Mouse (Mus musculus): ENCODE measurements at regions not wholly inside any gene's neighbourhood (a gene's known extent, or its start where the extent isn't known, plus 50 kb on each side); places are given as distances from the start of the nearest gene placed in this dataset.

GRCm38 (mm10) chr16:95886131-95886530 is 104.6 kb downstream of the Psmg1 start:
- no peak for DNase-seq (ENCODE audit: low spot score in 2 of 2)

- no peak for DNase-seq (ENCODE audit: low spot score in 2 of 2)
Measured at GRCm38 (mm10) chr16:95873297-95873696, 117.5 kb downstream of the Psmg1 start.

DNA sequence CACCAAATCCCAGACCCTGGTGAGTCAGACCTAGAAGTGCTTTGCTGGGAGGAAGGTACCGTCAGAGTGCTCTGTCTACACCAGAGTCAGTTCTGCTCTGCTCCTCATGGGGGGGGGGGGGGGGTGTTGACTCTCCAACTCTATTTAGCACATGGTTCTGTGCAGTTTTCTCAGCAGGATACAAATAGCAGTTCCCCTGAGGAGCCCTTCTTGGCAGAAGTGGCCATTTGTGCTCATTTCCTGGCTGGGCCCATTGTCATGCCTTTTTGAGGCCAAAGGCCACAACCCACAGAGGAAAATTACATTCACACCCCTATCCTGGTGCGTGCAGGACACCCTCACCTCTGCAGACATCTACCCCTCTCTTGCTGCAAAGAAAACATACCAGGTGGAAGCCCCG is 118.3 kb downstream of the Psmg1 start:
- peak in 1 of 2 experiments; percentile 38 for DNase-seq (ENCODE audit: low spot score in 2 of 2)

DNA sequence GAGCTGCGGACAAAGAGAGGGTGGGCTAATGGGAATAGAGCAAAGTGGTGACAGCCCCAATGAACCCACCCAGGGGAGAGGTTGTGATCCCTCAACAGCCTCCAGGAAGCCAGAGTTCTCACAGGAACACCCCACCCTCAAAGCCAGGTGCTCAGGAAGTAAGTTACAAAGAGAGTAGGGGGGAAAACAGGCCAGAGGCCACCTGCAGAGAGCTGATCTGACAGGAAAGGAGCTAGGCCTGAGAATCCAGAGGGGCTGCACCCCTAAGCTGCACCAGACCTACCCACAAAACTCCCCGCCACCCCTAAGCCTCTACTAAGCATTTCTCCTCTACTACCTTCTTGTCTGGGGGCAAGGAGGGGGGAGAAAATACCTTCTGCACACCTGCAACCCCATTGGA is 120.5 kb downstream of the Psmg1 start:
- DNase-seq (ENCODE audit: low spot score in 2 of 2): no peak

- no peak for DNase-seq (ENCODE audit: low spot score in 2 of 2)
Measured at GRCm38 (mm10) chr16:95869501-95869900, 121.3 kb downstream of the Psmg1 start.

DNA sequence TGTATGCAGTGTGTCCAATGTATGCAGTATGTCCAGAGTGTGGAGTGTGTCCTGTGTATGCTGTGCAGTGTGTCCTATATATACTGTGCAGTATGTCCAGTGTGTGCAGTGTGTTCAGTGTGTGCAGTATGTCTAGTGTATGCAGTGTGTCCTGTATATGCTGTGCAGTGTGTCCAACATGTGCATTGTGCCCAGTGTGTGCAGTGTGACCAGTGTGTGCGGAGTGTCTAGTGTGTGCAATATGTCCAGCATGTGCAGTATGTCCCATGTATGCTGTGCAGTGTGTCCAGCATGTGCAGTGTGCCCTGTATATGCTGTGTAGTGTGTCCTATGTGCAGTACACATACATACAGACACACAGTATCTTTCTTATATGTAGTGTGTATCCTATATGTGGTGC is 121.9 kb downstream of the Psmg1 start:
- no peak for DNase-seq (ENCODE audit: low spot score in 2 of 2)

- DNase-seq (ENCODE audit: low spot score in 2 of 2): no peak
Measured at GRCm38 (mm10) chr16:95867516-95867915, 123.2 kb downstream of the Psmg1 start.

GRCm38 (mm10) chr16:95866866-95867420 is 123.8 kb downstream of the Psmg1 start:
- no peak for DNase-seq (ENCODE audit: low spot score in 2 of 2)

- no peak for DNase-seq (ENCODE audit: low spot score in 2 of 2)
Measured at GRCm38 (mm10) chr16:95865603-95866002, 125.2 kb downstream of the Psmg1 start.

DNA sequence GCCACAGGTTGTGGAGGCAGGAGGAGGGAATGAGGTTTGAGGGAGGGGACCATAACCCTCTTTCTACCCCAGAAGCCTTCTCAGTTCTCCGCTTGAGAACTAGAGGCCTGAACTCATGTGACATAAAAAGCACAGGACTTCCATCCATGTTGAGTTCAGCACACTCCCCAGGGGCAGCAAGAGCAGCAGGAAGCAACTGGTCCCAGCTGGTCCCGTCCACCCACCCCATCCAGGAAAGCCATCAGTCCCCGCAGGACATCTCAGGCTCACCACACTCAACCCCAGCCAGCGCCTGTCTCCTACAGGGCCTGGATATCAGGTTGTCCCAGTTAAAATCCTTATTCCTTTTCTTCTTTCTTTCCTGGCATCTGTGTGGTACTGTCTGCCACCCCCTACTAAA is 126.1 kb downstream of the Psmg1 start:
- DNase-seq (ENCODE audit: low spot score in 2 of 2): no peak

GRCm38 (mm10) chr16:95864106-95864505 is 126.7 kb downstream of the Psmg1 start:
- DNase-seq (ENCODE audit: low spot score in 2 of 2): no peak

DNA sequence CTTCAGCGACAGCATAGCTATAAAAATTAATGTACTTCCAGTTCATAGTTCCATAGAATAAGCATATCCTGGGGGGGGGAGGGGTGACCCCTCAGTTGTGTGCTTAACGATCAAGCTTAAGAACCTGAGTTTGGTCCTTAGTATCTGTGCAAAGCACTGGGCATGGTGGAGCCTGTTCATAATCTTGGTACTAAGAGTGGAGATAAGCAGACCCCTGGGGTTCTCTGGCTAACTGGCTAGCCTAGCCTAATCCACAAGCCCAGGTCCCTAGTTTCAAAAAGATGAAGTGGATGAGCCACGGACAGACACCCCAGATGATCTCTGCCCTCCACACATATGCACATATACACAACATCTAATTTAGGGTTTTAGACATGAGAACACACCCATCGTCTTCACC is 127.2 kb downstream of the Psmg1 start:
- DNase-seq (ENCODE audit: low spot score in 2 of 2): no peak

DNA sequence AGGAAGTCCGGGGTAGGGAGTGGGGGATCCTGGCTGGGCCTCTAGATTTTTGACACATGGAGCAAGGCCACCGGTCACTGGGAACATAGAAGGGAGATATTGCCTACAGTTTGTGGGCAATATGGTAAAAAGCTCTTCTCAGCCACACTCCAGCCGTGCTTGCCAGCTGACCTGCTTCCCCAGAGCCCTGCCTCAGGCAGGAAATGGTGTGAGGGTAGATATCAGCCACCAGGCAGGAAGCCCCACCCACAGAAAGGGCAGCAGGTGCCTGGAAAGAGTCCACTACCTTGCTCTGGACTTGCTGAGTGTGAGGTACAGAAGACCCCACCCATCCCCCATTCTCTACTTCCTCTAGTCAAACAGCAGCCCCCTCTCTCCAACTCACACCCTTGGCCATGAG is 128.1 kb downstream of the Psmg1 start:
- DNase-seq (ENCODE audit: low spot score in 2 of 2): no peak

GRCm38 (mm10) chr16:95861231-95861690 is 129.5 kb downstream of the Psmg1 start:
- DNase-seq (ENCODE audit: low spot score in 2 of 2): peak in 1 of 2 experiments; percentile 53

DNA sequence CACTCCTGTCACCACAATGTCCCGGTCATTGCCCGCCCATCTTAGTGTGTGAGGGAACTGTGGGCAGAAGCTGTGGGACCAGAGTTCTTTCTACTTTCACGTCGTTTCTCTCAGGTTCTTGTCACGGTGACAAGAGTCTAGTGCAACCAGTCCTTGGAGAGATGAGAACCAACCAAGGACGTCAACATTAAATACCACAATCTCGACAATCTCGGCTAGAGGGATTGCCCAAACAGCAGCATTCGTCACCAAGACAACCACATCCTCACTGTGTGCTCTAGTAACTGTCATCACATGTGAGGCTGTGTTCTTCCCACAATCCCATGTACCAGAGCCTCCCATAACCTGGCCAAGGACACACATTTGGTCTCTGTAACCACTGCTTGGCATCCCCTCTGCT is 129.9 kb downstream of the Psmg1 start:
- DNase-seq (ENCODE audit: low spot score in 2 of 2): no peak

DNA sequence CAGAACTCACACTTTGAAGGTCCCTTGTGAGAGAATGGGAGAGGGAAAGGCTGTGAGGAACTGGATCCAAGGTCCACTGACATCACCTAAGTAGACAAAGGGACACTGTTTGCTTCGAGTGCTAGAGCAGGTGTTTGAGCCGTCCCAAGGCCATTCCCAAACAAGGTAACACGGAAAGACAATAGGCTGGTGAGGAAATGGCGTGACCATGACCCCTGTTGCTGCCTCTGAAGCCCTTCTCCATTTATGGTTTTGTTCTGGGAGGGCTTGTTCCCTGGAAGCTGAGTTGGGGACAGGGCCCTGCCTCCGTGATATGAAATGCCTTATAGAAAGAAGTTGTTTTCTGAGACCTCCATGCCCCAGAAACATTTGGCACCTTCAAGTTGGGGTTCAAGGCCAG is 130.6 kb downstream of the Psmg1 start:
- DNase-seq (ENCODE audit: low spot score in 2 of 2): no peak

- no peak for DNase-seq (ENCODE audit: low spot score in 2 of 2)
Measured at GRCm38 (mm10) chr16:95857403-95857802, 133.4 kb downstream of the Psmg1 start.

- peak; percentile 32 to 63 for DNase-seq (ENCODE audit: low spot score in 2 of 2)
Measured at GRCm38 (mm10) chr16:95855230-95855629, 135.5 kb downstream of the Psmg1 start.

- no peak for DNase-seq (ENCODE audit: low spot score in 2 of 2)
Measured at GRCm38 (mm10) chr16:95851907-95852306, 138.9 kb downstream of the Psmg1 start.

GRCm38 (mm10) chr16:95848555-95849082 is 142.1 kb downstream of the Psmg1 start:
- DNase-seq (ENCODE audit: low spot score in 2 of 2): no peak

GRCm38 (mm10) chr16:95847765-95848483 is 142.8 kb downstream of the Psmg1 start:
- no peak for DNase-seq (ENCODE audit: low spot score in 2 of 2)

DNA sequence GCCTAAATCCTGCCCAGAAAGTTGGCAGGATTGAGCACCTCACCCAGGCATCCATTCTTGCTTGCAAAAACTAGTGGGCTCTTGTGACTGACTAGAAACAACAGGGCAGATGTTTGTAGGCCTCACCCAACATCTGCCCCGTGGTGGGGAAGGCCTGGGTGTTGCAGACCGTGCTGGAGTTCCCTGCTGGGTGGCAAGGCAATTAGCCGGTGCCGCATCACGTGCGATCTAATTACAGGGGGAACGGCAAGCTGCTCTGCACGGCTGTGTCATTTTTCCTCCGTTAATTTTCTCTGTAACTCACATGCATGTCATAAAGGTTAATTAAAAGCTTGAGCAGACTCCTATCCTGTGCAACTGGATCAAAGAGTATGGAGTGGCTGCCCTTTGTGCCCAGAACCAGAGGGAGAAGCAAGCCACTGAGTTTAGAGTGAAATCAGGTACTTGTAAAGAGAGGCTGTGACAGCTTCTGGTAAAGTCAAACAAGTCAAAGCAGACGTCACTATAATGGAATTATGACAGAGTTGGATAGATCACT is 143.5 kb downstream of the Ets2 start:
- DNase-seq (ENCODE audit: low spot score in 2 of 2): no peak

- no peak for DNase-seq (ENCODE audit: low spot score in 2 of 2)
Measured at GRCm38 (mm10) chr16:95844691-95845090, 142.8 kb downstream of the Ets2 start.

All from urinary bladder, postnatal 36 days (tissue).